In genomic region chr7:62407803-62408202, GRCm38 (mm10) we compare ENCODE assay signal across 30 mouse cellular contexts. TPM values are rescaled to one million over a fixed set of nuclear protein-coding genes. Genes with fewer than 3 reads are reported as not detected.
DNase-seq lines count a peak whose midpoint lies in the region; ATAC-seq and TF ChIP-seq lines count a peak whose summit lies in the region.
"Had no signal": no experiment of that assay in that cellular context is flagged by ENCODE, and none has a peak within 500 bp of the region (broad histone marks: within the 10 kb centered on the region; RNA-seq: fewer than 3 reads in every experiment).

No protein-coding gene starts in this region.

- DNase-seq in forebrain, embryonic 10.5 days (ENCODE audit: extremely low spot score, low spot score) = no peak
- DNase-seq in hindbrain, embryonic 10.5 days (ENCODE audit: low spot score) = no peak
- no peak for DNase-seq in hindbrain, postnatal 0 days (ENCODE audit: low spot score)
- peak; percentile 88 for DNase-seq in midbrain, embryonic 11.5 days (ENCODE audit: low spot score, missing footprints)
- DNase-seq in midbrain, embryonic 14.5 days = no peak
- DNase-seq: adrenal gland, postnatal 10 days; adrenal gland, postnatal 36 days; B cell, adult 2 months; cerebellum, adult 18-20 months; cerebellum, adult 9-10 months; cerebellum, postnatal 14 days; gastrocnemius, postnatal 25 days; heart, adult 18-20 months; heart, postnatal 10 days; heart, postnatal 36 days had no signal

- H3K4me2 ChIP-seq in forebrain, embryonic 16.5 days (ENCODE audit: low read length) = no peak overlapping the region
- no peak overlapping the region for H3K4me2 ChIP-seq in hindbrain, postnatal 0 days (ENCODE audit: low read depth, low read length)
- H3K4me2 ChIP-seq in midbrain, embryonic 11.5 days = no peak overlapping the region
- no peak overlapping the region for H3K4me2 ChIP-seq in midbrain, embryonic 14.5 days (ENCODE audit: low read length)
- H3K4me2 ChIP-seq: heart, embryonic 12.5 days; heart, embryonic 15.5 days had no signal

- H3K27ac ChIP-seq in forebrain, embryonic 10.5 days = peak overlapping the region; percentile 69; the same call in 1 of the 2 replicates
- no peak overlapping the region for H3K27ac ChIP-seq in forebrain, embryonic 16.5 days (ENCODE audit: low read length)
- H3K27ac ChIP-seq in hindbrain, embryonic 10.5 days = peak overlapping the region; percentile 66; the same call in 1 of the 2 replicates
- H3K27ac ChIP-seq in hindbrain, postnatal 0 days = no peak overlapping the region
- no peak overlapping the region for H3K27ac ChIP-seq in midbrain, embryonic 11.5 days (ENCODE audit: low read depth, low read length)
- no peak overlapping the region for H3K27ac ChIP-seq in midbrain, embryonic 14.5 days (replicated peaks; ENCODE audit: low read depth, low read length)
- H3K27ac ChIP-seq: embryonic facial prominence, embryonic 10.5 days; embryonic facial prominence, embryonic 13.5 days; heart, embryonic 15.5 days; hindbrain, embryonic 13.5 days had no signal

- 32% methylated on average over 3 of the region's 3 CpGs for WGBS in forebrain, embryonic 10.5 days
- 33% methylated on average over 3 of the region's 3 CpGs for whole genome bisulfite sequencing in forebrain, embryonic 16.5 days
- WGBS in hindbrain, embryonic 10.5 days = 30% methylated on average over 3 of the region's 3 CpGs
- WGBS in hindbrain, postnatal 0 days = 37% methylated on average over 3 of the region's 3 CpGs
- 33% methylated on average over 3 of the region's 3 CpGs for WGBS in midbrain, embryonic 11.5 days
- 39% methylated on average over 3 of the region's 3 CpGs for WGBS in midbrain, embryonic 14.5 days

- peak overlapping the region; percentile 42; the same call in 1 of the 2 replicates for H3K4me3 ChIP-seq in forebrain, embryonic 10.5 days
- H3K4me3 ChIP-seq in forebrain, embryonic 16.5 days (replicated peaks; ENCODE audit: low read length) = no peak overlapping the region
- peak overlapping the region; percentile 40; the same call in 1 of the 2 replicates for H3K4me3 ChIP-seq in hindbrain, embryonic 10.5 days
- no peak overlapping the region for H3K4me3 ChIP-seq in hindbrain, postnatal 0 days (ENCODE audit: low read length)
- no peak overlapping the region for H3K4me3 ChIP-seq in midbrain, embryonic 11.5 days (ENCODE audit: low read depth, low read length)
- no peak overlapping the region for H3K4me3 ChIP-seq in midbrain, embryonic 14.5 days (replicated peaks; ENCODE audit: low read depth, low read length)
- H3K4me3 ChIP-seq: embryonic facial prominence, embryonic 13.5 days; erythroblast, embryonic 14.5 days; heart, embryonic 12.5 days; heart, embryonic 15.5 days had no signal

- no peak overlapping the region for H3K9ac ChIP-seq in forebrain, embryonic 16.5 days (replicated peaks; ENCODE audit: low read depth, low read length)
- H3K9ac ChIP-seq in hindbrain, postnatal 0 days (replicated peaks; ENCODE audit: low read length) = no peak overlapping the region
- no peak overlapping the region for H3K9ac ChIP-seq in midbrain, embryonic 11.5 days (ENCODE audit: low read length)
- H3K9ac ChIP-seq in midbrain, embryonic 14.5 days (replicated peaks; ENCODE audit: low read length) = no peak overlapping the region
- H3K9ac ChIP-seq: embryonic facial prominence, embryonic 13.5 days; heart, embryonic 12.5 days; heart, embryonic 15.5 days; hindbrain, embryonic 13.5 days had no signal

- peaks cover 58% of the 10 kb centered on the region for H3K4me1 ChIP-seq in forebrain, embryonic 10.5 days
- no peaks in the 10 kb centered on the region for H3K4me1 ChIP-seq in forebrain, embryonic 16.5 days (replicated peaks; ENCODE audit: control insufficient read depth, insufficient read depth, low read length)
- peaks cover 46% of the 10 kb centered on the region for H3K4me1 ChIP-seq in hindbrain, embryonic 10.5 days (replicated peaks)
- no peaks in the 10 kb centered on the region for H3K4me1 ChIP-seq in hindbrain, postnatal 0 days (ENCODE audit: insufficient read depth, low read length)
- peaks cover 10% of the 10 kb centered on the region for H3K4me1 ChIP-seq in midbrain, embryonic 11.5 days (ENCODE audit: control insufficient read depth, insufficient read depth, low read length)
- H3K4me1 ChIP-seq in midbrain, embryonic 14.5 days (ENCODE audit: control insufficient read depth, insufficient read depth, low read length) = no peaks in the 10 kb centered on the region
- H3K4me1 ChIP-seq: embryonic facial prominence, embryonic 13.5 days; heart, embryonic 12.5 days; heart, embryonic 15.5 days had no signal

- no peak for TF ChIP-seq CTCF in hindbrain, postnatal 0 days (IDR thresholded peaks at IDR 0.05; ENCODE audit: low read depth)

- peaks cover 9% of the 10 kb centered on the region for H3K9me3 ChIP-seq in forebrain, embryonic 10.5 days
- no peaks in the 10 kb centered on the region for H3K9me3 ChIP-seq in forebrain, embryonic 16.5 days (ENCODE audit: control insufficient read depth, low read length)
- peaks cover 10% of the 10 kb centered on the region for H3K9me3 ChIP-seq in hindbrain, embryonic 10.5 days
- H3K9me3 ChIP-seq in hindbrain, postnatal 0 days (ENCODE audit: low read length) = 0 out of 2 replicates have a peak, but pooled peaks cover 3% of the 10 kb centered on the region
- H3K9me3 ChIP-seq in midbrain, embryonic 11.5 days (ENCODE audit: control insufficient read depth, low read length) = no peaks in the 10 kb centered on the region
- H3K9me3 ChIP-seq in midbrain, embryonic 14.5 days (ENCODE audit: control insufficient read depth, low read length) = peaks cover 3% of the 10 kb centered on the region; the same call in 1 of the 2 replicates
- H3K9me3 ChIP-seq: G1E; heart, embryonic 15.5 days had no signal

- no peaks in the 10 kb centered on the region for H3K27me3 ChIP-seq in forebrain, embryonic 10.5 days (ENCODE audit: poor library complexity, severe bottlenecking)
- H3K27me3 ChIP-seq in forebrain, embryonic 16.5 days (replicated peaks; ENCODE audit: control insufficient read depth, insufficient read depth, low read length) = no peaks in the 10 kb centered on the region
- H3K27me3 ChIP-seq in hindbrain, embryonic 10.5 days (ENCODE audit: insufficient read depth, poor library complexity, severe bottlenecking) = no peaks in the 10 kb centered on the region
- no peaks in the 10 kb centered on the region for H3K27me3 ChIP-seq in hindbrain, postnatal 0 days (ENCODE audit: insufficient read depth, low read length)
- no peaks in the 10 kb centered on the region for H3K27me3 ChIP-seq in midbrain, embryonic 11.5 days (ENCODE audit: control insufficient read depth, insufficient read depth, low read length)
- H3K27me3 ChIP-seq in midbrain, embryonic 14.5 days (ENCODE audit: control insufficient read depth, insufficient read depth, low read length) = no peaks in the 10 kb centered on the region
- H3K27me3 ChIP-seq: CH12.LX; heart, embryonic 12.5 days; hindbrain, embryonic 13.5 days; Patski had no signal

- ATAC-seq in forebrain, embryonic 16.5 days = no peak
- ATAC-seq in hindbrain, postnatal 0 days = no peak
- ATAC-seq in midbrain, embryonic 11.5 days (ENCODE audit: low FRiP score) = peak; percentile 48; the same call in 1 of the 2 replicates
- ATAC-seq in midbrain, embryonic 14.5 days (ENCODE audit: low FRiP score, low TSS enrichment) = no peak
- ATAC-seq: hindbrain, embryonic 16.5 days; inflammation-experienced regulatory T-cells, adult 6 months; intestine, embryonic 16.5 days; Patski had no signal

- H3K36me3 ChIP-seq in forebrain, embryonic 10.5 days (replicated peaks) = no peaks in the 10 kb centered on the region
- no peaks in the 10 kb centered on the region for H3K36me3 ChIP-seq in forebrain, embryonic 16.5 days (ENCODE audit: control insufficient read depth, insufficient read depth)
- no peaks in the 10 kb centered on the region for H3K36me3 ChIP-seq in hindbrain, embryonic 10.5 days
- no peaks in the 10 kb centered on the region for H3K36me3 ChIP-seq in hindbrain, postnatal 0 days (ENCODE audit: insufficient read depth, low read length)
- H3K36me3 ChIP-seq in midbrain, embryonic 11.5 days (ENCODE audit: control insufficient read depth, insufficient read depth, low read length) = no peaks in the 10 kb centered on the region
- no peaks in the 10 kb centered on the region for H3K36me3 ChIP-seq in midbrain, embryonic 14.5 days (ENCODE audit: control insufficient read depth, insufficient read depth, low read length)
- H3K36me3 ChIP-seq: embryonic facial prominence, embryonic 10.5 days; embryonic facial prominence, embryonic 13.5 days; G1E; heart, embryonic 12.5 days; heart, embryonic 15.5 days; hindbrain, embryonic 13.5 days had no signal

RNA-seq across cellular contexts. Expression of gene Mkrn3, which starts 12.1 kb away (rescaled TPM):
- polyA plus RNA-seq in forebrain, embryonic 10.5 days (2016; fragmentation: Nextera tagmentation; extraction: Ambion mirVana) = 14.9 and 16.2 TPM in 2 replicates
- 23.4 and 26.4 TPM in 2 replicates for polyA plus RNA-seq in forebrain, embryonic 16.5 days (2015; fragmentation: Nextera tagmentation; extraction: Ambion mirVana)
- 15.4 and 15.5 TPM in 2 replicates for polyA plus RNA-seq in hindbrain, embryonic 10.5 days (2016; fragmentation: Nextera tagmentation; extraction: Ambion mirVana)
- 36.5 and 37.8 TPM in 2 replicates for total RNA-seq in hindbrain, postnatal 0 days (2014; rRNA removed)
- polyA plus RNA-seq in hindbrain, postnatal 0 days (2015; fragmentation: Nextera tagmentation; extraction: Ambion mirVana) = 27.0 and 27.8 TPM in 2 replicates
- 21.9 and 22.4 TPM in 2 replicates for polyA plus RNA-seq in midbrain, embryonic 11.5 days (2014; fragmentation: Nextera tagmentation; extraction: Ambion mirVana)
- polyA plus RNA-seq in midbrain, embryonic 14.5 days (2014; fragmentation: Nextera tagmentation; extraction: Ambion mirVana) = 21.9 and 22.5 TPM in 2 replicates
- polyA plus RNA-seq: erythroblast, embryonic 14.5 days; inflammation-experienced regulatory T-cells, adult 6 months had no signal

RNA-seq across cellular contexts. Expression of gene Magel2, which starts 31.0 kb away (rescaled TPM):
- 4.2 and 4.6 TPM in 2 replicates for polyA plus RNA-seq in forebrain, embryonic 10.5 days (2016; fragmentation: Nextera tagmentation; extraction: Ambion mirVana)
- 5.1 and 14.1 TPM in 2 replicates for polyA plus RNA-seq in forebrain, embryonic 16.5 days (2015; fragmentation: Nextera tagmentation; extraction: Ambion mirVana)
- 5.5 and 11.8 TPM in 2 replicates for polyA plus RNA-seq in hindbrain, embryonic 10.5 days (2016; fragmentation: Nextera tagmentation; extraction: Ambion mirVana)
- total RNA-seq in hindbrain, postnatal 0 days (2014; rRNA removed) = 17.4 and 18.1 TPM in 2 replicates
- polyA plus RNA-seq in hindbrain, postnatal 0 days (2015; fragmentation: Nextera tagmentation; extraction: Ambion mirVana) = 10.5 and 10.6 TPM in 2 replicates
- 8.6 and 9.6 TPM in 2 replicates for polyA plus RNA-seq in midbrain, embryonic 11.5 days (2014; fragmentation: Nextera tagmentation; extraction: Ambion mirVana)
- polyA plus RNA-seq in midbrain, embryonic 14.5 days (2014; fragmentation: Nextera tagmentation; extraction: Ambion mirVana) = 16.2 and 16.3 TPM in 2 replicates
- total RNA-seq: CH12.LX; gastrocnemius, adult 8-10 months; gastrocnemius, postnatal 25 days; heart, adult 18-20 months; heart, postnatal 36 days had no signal
- polyA plus RNA-seq: G1E; gonadal fat pad, adult 2 months; inflammation-experienced regulatory T-cells, adult 6 months; Patski had no signal

RNA-seq across cellular contexts. Expression of gene Peg12, which starts 56.5 kb away (rescaled TPM):
- polyA plus RNA-seq in forebrain, embryonic 10.5 days (2016; fragmentation: Nextera tagmentation; extraction: Ambion mirVana) = 125 and 130 TPM in 2 replicates
- polyA plus RNA-seq in forebrain, embryonic 16.5 days (2015; fragmentation: Nextera tagmentation; extraction: Ambion mirVana) = 16.2 and 16.7 TPM in 2 replicates
- polyA plus RNA-seq in hindbrain, embryonic 10.5 days (2016; fragmentation: Nextera tagmentation; extraction: Ambion mirVana) = 81.5 and 99.4 TPM in 2 replicates
- total RNA-seq in hindbrain, postnatal 0 days (2014; rRNA removed) = 6.5 and 10.1 TPM in 2 replicates
- 10.3 and 11.5 TPM in 2 replicates for polyA plus RNA-seq in hindbrain, postnatal 0 days (2015; fragmentation: Nextera tagmentation; extraction: Ambion mirVana)
- 77.6 and 77.8 TPM in 2 replicates for polyA plus RNA-seq in midbrain, embryonic 11.5 days (2014; fragmentation: Nextera tagmentation; extraction: Ambion mirVana)
- 9.6 and 17.3 TPM in 2 replicates for polyA plus RNA-seq in midbrain, embryonic 14.5 days (2014; fragmentation: Nextera tagmentation; extraction: Ambion mirVana)
- total RNA-seq: CH12.LX had no signal
- polyA plus RNA-seq: G1E; inflammation-experienced regulatory T-cells, adult 6 months had no signal

Comparison
In these comparisons a context has a peak if more than half of its experiments do, and no peak if none do; other contexts are left out.
1. H3K27ac ChIP-seq: peak in forebrain, embryonic 10.5 days (single experiment) and hindbrain, embryonic 10.5 days (single experiment); none in forebrain, embryonic 16.5 days (single experiment), hindbrain, postnatal 0 days (single experiment), midbrain, embryonic 11.5 days (single experiment) and midbrain, embryonic 14.5 days (single experiment).
2. H3K4me3 ChIP-seq: peak in forebrain, embryonic 10.5 days (single experiment) and hindbrain, embryonic 10.5 days (single experiment); none in forebrain, embryonic 16.5 days (single experiment), hindbrain, postnatal 0 days (single experiment), midbrain, embryonic 11.5 days (single experiment) and midbrain, embryonic 14.5 days (single experiment).